Mouse (Mus musculus): ENCODE measurements around the gene Plekha6.

GRCm38 (mm10) chr1:133225137-133225536 is 61.1 kb downstream of the Plekha6 start:
- no peak for TF ChIP-seq CTCF (IDR thresholded peaks at IDR 0.05)
- TF ChIP-seq EP300 (IDR thresholded peaks at IDR 0.05), result no peak

Data from lung, postnatal 0 days (tissue).